Mouse (Mus musculus) heart, postnatal 0 days (tissue): ENCODE results near the gene Arhgap44. TPM values are rescaled to one million over a fixed set of nuclear protein-coding genes. Genes with fewer than 3 reads are reported as not detected.

Experiments
- ATAC-seq: fragments of 200-750 bp; cut with Nextera tagmentation; 2 replicates; pipeline ENCODE4 v1.8.0; 2017; ENCODE audit warnings: low read depth, moderate number of reproducible peaks, moderate library complexity; ENCODE audit not compliant: insufficient read depth
- DNase-seq: peaks from one replicate; pipeline ENCODE4 v3.0.0-alpha.2; 2016; ENCODE audit warnings: low spot score
- H3K27ac ChIP-seq: fragments of 300-500 bp; sonication (generic); 2 replicates; pipeline ENCODE4 v1.5.1; 2014; ENCODE audit warnings: low read depth, mild to moderate bottlenecking
- H3K27me3 ChIP-seq: fragments of 300-500 bp; sonication (generic); 2 replicates; pipeline ENCODE4 v1.6.1; 2014; ENCODE audit warnings: low read length, mixed read lengths; ENCODE audit not compliant: control insufficient read depth, insufficient read depth
- H3K36me3 ChIP-seq: fragments of 300-500 bp; sonication (generic); replicated peaks from 2 replicates; pipeline ENCODE4 v1.6.1; 2014; ENCODE audit warnings: low read length, mixed read lengths; ENCODE audit not compliant: control insufficient read depth, insufficient read depth
- H3K4me1 ChIP-seq: fragments of 300-500 bp; sonication (generic); 2 replicates; pipeline ENCODE4 v1.6.1; 2014; ENCODE audit warnings: antibody characterized with exemption; ENCODE audit not compliant: control insufficient read depth, insufficient read depth
- H3K4me2 ChIP-seq: fragments of 300-500 bp; sonication (generic); 2 replicates; pipeline ENCODE4 v1.6.1; 2014; ENCODE audit warnings: low read depth, mild to moderate bottlenecking, low read length, moderate library complexity
- H3K4me3 ChIP-seq: fragments of 300-500 bp; sonication (generic); 2 replicates; pipeline ENCODE4 v1.5.1; 2014; ENCODE audit warnings: low read depth, low read length
- H3K9ac ChIP-seq: fragments of 300-500 bp; sonication (generic); replicated peaks from 2 replicates; pipeline ENCODE4 v1.6.1; 2014; ENCODE audit warnings: low read depth, low read length, mixed read lengths
- H3K9me3 ChIP-seq: fragments of 300-500 bp; sonication (generic); replicated peaks from 2 replicates; pipeline ENCODE4 v1.6.1; 2016; ENCODE audit warnings: low read length; ENCODE audit not compliant: control insufficient read depth
- CTCF ChIP-seq: IDR thresholded peaks from 2 replicates; pipeline ENCODE4 v1.5.1; 2016; ENCODE audit warnings: antibody characterized with exemption, control low read depth, low read depth
- EP300 ChIP-seq: IDR thresholded peaks from 2 replicates; pipeline ENCODE4 v1.6.1; 2016; ENCODE audit warnings: antibody characterized with exemption, low read depth
- WGBS: fragments of 180-500 bp; shearing (Covaris S2); extraction: QIAGEN DNeasy Blood & Tissue Kit; methylation state at CpG from one replicate; pipeline ENCODE4 v1.1.7; 2014; 5-methylcytosine and 5-hydroxymethylcytosine counted together
- polyA plus RNA-seq: library from polyadenylated mRNA; unstranded; fragments of >200 nt; fragmentation: Nextera tagmentation; extraction: Ambion mirVana; gene quantifications from 2 replicates; pipeline ENCODE4 v1.2.1, GENCODE M21; 2015
- total RNA-seq: library from RNA; depleted of rRNA; stranded (reverse); fragments of >200 nt; gene quantifications from 2 replicates; pipeline ENCODE4 v1.2.3, GENCODE M21; 2014; ENCODE audit warnings: low replicate concordance

Gene Arhgap44
- total and polyA plus RNA-seq, 2 experiments from 2014 or later = 8.5 to 17.7 TPM

DNA sequence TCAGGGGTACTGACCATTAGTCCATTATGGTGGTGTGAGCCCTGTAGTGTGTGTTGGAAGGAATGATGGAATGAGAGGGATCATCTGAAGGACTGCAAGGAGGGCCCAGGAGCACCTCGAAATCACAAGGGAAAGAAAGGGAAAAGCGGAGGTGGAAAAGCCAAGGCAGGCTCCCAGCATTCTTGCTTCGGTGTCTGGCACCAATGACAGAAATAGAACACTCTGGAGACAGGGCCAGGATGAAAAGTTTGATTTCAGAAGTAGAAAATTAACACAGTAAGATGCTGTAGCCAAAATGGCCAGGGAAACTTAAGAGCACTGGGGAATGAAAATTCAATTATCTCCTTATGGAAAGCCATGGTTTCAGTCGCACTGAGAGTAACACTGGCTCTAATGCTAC, 29.1 kb downstream of the Arhgap44 start:
- H3K4me1 ChIP-seq = 0 out of 2 replicates have a peak, but pooled peaks cover 6% of the 10 kb centered on the region
- no peak overlapping the region for H3K4me2 ChIP-seq
- H3K27me3 ChIP-seq = no peaks in the 10 kb centered on the region
- no peak overlapping the region for H3K4me3 ChIP-seq
- H3K36me3 ChIP-seq = no peaks in the 10 kb centered on the region
- no peaks in the 10 kb centered on the region for H3K9me3 ChIP-seq
- WGBS = 69% methylated on average over 4 of the region's 4 CpGs
- DNase-seq (no peak), ATAC-seq (no peak)
- TF ChIP-seq CTCF (no peak), EP300 (no peak)
- no peak overlapping the region for H3K9ac ChIP-seq
- H3K27ac ChIP-seq = no peak overlapping the region

DNA sequence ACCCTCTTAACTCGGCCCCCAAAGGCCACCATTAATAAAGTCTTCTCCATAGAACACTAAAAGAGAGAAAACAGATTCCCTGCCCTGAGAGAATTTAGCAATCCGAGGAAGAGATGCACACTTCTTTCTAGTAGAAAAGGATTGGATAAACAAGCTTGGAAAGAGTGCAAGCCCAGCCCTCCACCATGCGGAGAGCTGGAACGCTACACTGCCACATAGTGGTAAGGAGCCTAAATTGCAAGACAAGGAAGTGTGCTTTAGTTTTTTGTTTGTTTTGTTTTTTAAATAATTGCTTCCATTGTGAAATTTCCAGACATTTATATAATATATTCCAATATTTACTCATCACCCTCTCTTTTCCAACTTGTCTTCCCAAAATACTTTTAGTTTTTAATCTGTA, 33.7 kb downstream of the Arhgap44 start:
- DNase-seq (no peak), ATAC-seq (no peak)
- H3K27me3 ChIP-seq = no peaks in the 10 kb centered on the region
- H3K4me2 ChIP-seq = no peak overlapping the region
- no peak overlapping the region for H3K27ac ChIP-seq
- H3K9me3 ChIP-seq = no peaks in the 10 kb centered on the region
- TF ChIP-seq EP300 (no peak), CTCF (peak; percentile 44)
- 81% methylated on average over 4 of the region's 4 CpGs for WGBS
- H3K4me3 ChIP-seq = no peak overlapping the region
- H3K4me1 ChIP-seq = peaks cover 7% of the 10 kb centered on the region; the same call in 1 of the 2 replicates
- no peaks in the 10 kb centered on the region for H3K36me3 ChIP-seq
- no peak overlapping the region for H3K9ac ChIP-seq

DNA sequence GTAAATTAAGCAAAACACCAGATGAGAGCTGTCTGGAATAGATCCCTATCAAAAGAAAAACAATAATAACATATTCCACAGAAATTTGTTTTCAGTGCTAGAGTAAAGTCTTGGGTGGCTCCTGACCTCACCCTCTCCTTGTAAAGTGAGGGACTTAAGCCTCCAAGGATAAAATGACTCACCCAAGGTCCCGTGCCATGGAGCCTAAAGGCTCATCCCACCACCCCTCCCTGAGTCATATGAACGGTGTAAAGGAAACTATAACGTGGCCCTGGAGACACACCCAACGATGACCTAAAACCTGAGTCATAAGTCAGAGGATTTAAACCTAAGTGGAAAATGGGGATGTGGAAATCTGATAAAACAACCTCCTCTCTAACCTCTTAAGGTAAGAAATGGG, 34.1 kb downstream of the Arhgap44 start:
- TF ChIP-seq CTCF (no peak), EP300 (no peak)
- H3K4me3 ChIP-seq = no peak overlapping the region
- no peak overlapping the region for H3K9ac ChIP-seq
- H3K27me3 ChIP-seq = no peaks in the 10 kb centered on the region
- H3K36me3 ChIP-seq = no peaks in the 10 kb centered on the region
- no peak for DNase-seq
- no peaks in the 10 kb centered on the region for H3K9me3 ChIP-seq
- ATAC-seq = no peak
- 71% methylated on average over 4 of the region's 4 CpGs for WGBS
- peaks cover 7% of the 10 kb centered on the region; the same call in 1 of the 2 replicates for H3K4me1 ChIP-seq
- H3K4me2 ChIP-seq = no peak overlapping the region
- H3K27ac ChIP-seq = no peak overlapping the region

DNA sequence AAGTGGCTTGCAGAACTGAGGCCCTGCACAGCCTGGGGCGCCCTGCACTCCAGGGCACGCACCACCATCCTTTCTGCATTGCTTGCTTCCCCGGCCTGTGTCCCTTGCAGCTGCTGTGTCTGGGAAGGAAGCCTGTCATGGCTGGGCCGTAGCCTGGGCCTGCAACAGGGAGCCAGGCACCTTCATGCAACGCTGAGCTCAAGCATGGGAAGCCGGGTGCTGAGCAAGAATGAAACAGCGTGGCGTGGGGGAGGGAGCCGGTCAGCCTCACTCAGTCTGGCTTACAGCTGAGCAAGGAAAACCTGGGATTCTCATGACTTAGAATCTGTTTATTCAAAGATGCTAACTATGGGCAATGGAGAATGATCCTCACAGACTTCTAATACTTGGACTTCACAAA, 36.2 kb downstream of the Arhgap44 start:
- Histone ChIP-seq H3K27me3 (no peaks in the 10 kb centered on the region), H3K4me2 (no peak overlapping the region), H3K27ac (no peak overlapping the region), H3K9me3 (no peaks in the 10 kb centered on the region), H3K9ac (no peak overlapping the region), H3K36me3 (no peaks in the 10 kb centered on the region), H3K4me1 (peaks cover 7% of the 10 kb centered on the region; the same call in 1 of the 2 replicates), H3K4me3 (no peak overlapping the region)
- ATAC-seq (no peak), DNase-seq (no peak)
- whole genome bisulfite sequencing = 70% methylated on average over 9 of the region's 9 CpGs
- TF ChIP-seq CTCF = no peak
- no peak for TF ChIP-seq EP300

DNA sequence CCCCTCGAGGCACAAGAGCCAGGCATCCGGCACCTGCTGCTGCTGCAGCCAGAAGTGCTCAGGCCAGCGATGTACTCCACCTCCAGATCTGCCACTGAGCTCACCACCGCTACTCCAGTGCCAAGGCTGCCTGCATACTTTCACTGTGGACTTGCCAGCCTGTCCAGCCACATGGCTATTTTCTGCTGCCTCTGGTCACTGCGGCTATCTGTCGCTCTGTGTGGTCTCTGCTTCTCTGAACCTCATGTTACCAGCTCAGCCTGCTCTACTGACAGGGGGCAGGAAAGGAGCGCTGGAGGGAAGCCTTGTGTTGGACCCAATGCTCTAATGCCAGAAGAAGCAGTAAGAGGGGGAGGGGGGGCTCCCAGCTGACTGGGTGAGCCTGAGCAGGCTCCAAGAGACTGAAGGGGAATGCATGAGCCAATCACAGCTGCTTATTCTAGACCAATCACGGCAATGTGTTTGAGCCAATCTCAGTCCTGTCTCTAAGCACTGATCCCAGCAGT, 37.8 kb downstream of the Arhgap44 start:
- Histone ChIP-seq H3K4me2 (peak overlapping the region; percentile 37), H3K4me3 (0 out of 2 replicates have a peak overlapping the region, but pooled peaks have one; percentile 3), H3K27ac (peak overlapping the region; percentile 69), H3K36me3 (no peaks in the 10 kb centered on the region), H3K4me1 (peaks cover 7% of the 10 kb centered on the region; the same call in 1 of the 2 replicates), H3K9me3 (no peaks in the 10 kb centered on the region), H3K9ac (no peak overlapping the region), H3K27me3 (no peaks in the 10 kb centered on the region)
- ATAC-seq = peak; percentile 87
- WGBS = 16% methylated on average over 8 of the region's 8 CpGs
- TF ChIP-seq EP300 = 0 out of 2 replicates have a peak, but pooled peaks have one; percentile 15
- TF ChIP-seq CTCF = peak; percentile 42
- DNase-seq = peak; percentile 64

DNA sequence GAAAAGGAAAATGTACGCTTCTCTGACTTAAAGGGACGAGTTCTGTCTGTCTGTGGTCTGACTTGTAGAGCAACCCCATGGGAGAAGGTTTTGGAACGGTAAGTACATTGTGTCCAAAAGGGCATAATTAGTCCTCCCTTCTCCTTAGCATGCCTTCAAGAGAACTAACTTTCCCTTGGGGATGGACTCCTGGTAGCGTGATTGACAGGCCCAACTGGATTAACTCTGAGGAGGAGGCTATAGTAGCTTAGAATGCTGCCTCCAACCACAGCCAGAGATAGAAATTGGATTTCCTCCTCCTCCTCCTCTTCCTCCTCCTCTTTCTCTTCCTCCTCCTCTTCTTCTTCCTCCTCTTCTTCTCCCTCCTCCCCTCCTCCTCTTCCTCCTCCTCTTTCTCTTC, 42.5 kb downstream of the Arhgap44 start:
- no peak overlapping the region for H3K4me2 ChIP-seq
- H3K9me3 ChIP-seq = no peaks in the 10 kb centered on the region
- DNase-seq = no peak
- TF ChIP-seq EP300 = no peak
- no peak for TF ChIP-seq CTCF
- ATAC-seq = no peak
- WGBS = 89% methylated on average over 4 of the region's 4 CpGs
- H3K27me3 ChIP-seq = no peaks in the 10 kb centered on the region
- H3K36me3 ChIP-seq = no peaks in the 10 kb centered on the region
- no peak overlapping the region for H3K9ac ChIP-seq
- H3K4me3 ChIP-seq = no peak overlapping the region
- no peak overlapping the region for H3K27ac ChIP-seq
- peaks cover 4% of the 10 kb centered on the region; the same call in 1 of the 2 replicates for H3K4me1 ChIP-seq
